Mouse (Mus musculus) hindbrain, embryonic 15.5 days (tissue): ENCODE measurements at regions not wholly inside any gene's neighbourhood (a gene's known extent, or its start where the extent isn't known, plus 50 kb on each side); places are given as distances from the start of the nearest gene placed in this dataset.

Experiments
- ATAC-seq: fragments of 200-750 bp; cut with Nextera tagmentation; 2 replicates; pipeline ENCODE4 v1.8.0; 2017; ENCODE audit warnings: low read depth, moderate number of reproducible peaks, moderate TSS enrichment; ENCODE audit not compliant: low FRiP score
- H3K27ac ChIP-seq: fragments of 300-500 bp; sonication (generic); replicated peaks from 2 replicates; pipeline ENCODE4 v1.5.1; 2015; ENCODE audit warnings: mild to moderate bottlenecking, inconsistent platforms
- H3K27me3 ChIP-seq: fragments of 300-500 bp; sonication (generic); 2 replicates; pipeline ENCODE4 v1.6.1; 2015; ENCODE audit warnings: control low read depth, inconsistent platforms
- H3K36me3 ChIP-seq: fragments of 300-500 bp; sonication (generic); 2 replicates; pipeline ENCODE4 v1.6.1; 2015; ENCODE audit warnings: control low read depth, inconsistent platforms
- H3K4me1 ChIP-seq: fragments of 300-500 bp; sonication (generic); replicated peaks from 2 replicates; pipeline ENCODE4 v1.6.1; 2015; ENCODE audit warnings: control low read depth, inconsistent platforms
- H3K4me2 ChIP-seq: fragments of 300-500 bp; sonication (generic); 2 replicates; pipeline ENCODE4 v1.6.1; 2015; ENCODE audit warnings: moderate library complexity, mild to moderate bottlenecking, inconsistent platforms
- H3K4me3 ChIP-seq: fragments of 300-500 bp; sonication (generic); 2 replicates; pipeline ENCODE4 v1.5.1; 2015; ENCODE audit warnings: mild to moderate bottlenecking, inconsistent platforms
- H3K9ac ChIP-seq: fragments of 300-500 bp; sonication (generic); 2 replicates; pipeline ENCODE4 v1.6.1; 2015; ENCODE audit warnings: inconsistent platforms
- H3K9me3 ChIP-seq: fragments of 300-500 bp; sonication (generic); 2 replicates; pipeline ENCODE4 v1.6.1; 2016; ENCODE audit warnings: control low read depth, inconsistent platforms
- WGBS: fragments of 180-500 bp; shearing (Covaris S2); methylation state at CpG from one replicate; pipeline ENCODE4 v1.1.7; 2015; 5-methylcytosine and 5-hydroxymethylcytosine counted together

DNA sequence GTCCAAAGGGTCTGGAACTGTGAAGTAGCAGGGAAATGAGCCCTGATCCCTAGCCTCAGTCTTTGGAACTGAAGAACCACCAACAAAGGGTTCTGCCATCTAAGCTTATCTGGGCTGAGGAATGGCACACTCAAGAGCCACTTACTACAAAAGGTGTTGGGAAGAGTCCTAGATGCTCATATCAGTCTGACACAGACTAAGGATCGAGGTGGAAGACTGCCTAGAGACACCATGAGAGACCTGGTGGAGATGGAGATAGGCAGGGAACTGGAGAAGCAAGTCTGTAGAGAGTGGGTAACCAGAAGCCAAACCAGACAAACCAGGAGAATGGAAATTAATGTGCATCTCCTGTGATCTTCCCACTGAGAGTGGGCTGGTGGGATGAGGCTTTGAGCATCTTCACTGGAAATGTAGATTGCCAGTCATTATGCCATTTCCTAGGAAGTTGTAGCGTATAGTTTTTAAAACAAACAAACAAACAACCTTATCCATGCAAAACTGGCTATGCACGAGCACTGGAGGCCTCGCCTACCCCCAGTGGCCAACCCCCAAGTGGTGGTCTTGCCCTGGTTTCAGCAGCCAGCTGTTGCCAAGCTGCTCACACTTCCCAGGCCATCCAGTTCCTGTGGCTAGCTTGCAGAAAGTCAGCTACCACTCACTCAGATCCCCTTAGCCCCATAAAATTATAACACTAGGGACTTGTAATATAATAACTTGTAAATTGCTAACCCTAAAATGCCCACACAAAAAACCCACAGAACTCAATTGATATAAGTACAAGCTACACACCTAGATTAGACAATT is 136.2 kb upstream of the Meis1 start:
- no peaks in the 10 kb centered on the region for H3K36me3 ChIP-seq
- H3K27ac ChIP-seq = no peak overlapping the region
- no peaks in the 10 kb centered on the region for H3K9me3 ChIP-seq
- H3K4me1 ChIP-seq = peaks cover 6% of the 10 kb centered on the region; the same call in 1 of the 2 replicates
- WGBS = 89% methylated on average over 4 of the region's 4 CpGs
- H3K4me2 ChIP-seq = no peak overlapping the region
- H3K4me3 ChIP-seq = no peak overlapping the region
- no peaks in the 10 kb centered on the region for H3K27me3 ChIP-seq
- no peak for ATAC-seq
- H3K9ac ChIP-seq = no peak overlapping the region

DNA sequence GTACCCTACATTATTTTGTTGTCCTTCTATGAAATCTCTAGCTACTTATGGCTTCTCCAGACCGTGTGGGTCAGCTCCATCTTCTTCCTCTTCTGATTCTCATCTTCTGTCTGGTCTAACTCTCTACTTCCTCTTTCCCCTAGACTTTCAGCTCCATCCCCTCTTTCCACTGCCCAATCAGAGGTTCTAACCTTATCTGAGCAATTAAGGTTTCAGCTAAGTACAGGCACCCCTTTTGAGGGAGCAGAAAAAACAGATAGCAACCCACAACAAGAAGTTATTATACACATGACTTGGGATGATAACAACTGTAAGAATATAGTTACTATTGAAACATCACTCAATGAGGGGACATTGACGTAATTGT is 136.8 kb upstream of the Meis1 start:
- ATAC-seq = no peak
- Histone ChIP-seq H3K9me3 (no peaks in the 10 kb centered on the region), H3K27me3 (no peaks in the 10 kb centered on the region), H3K27ac (no peak overlapping the region), H3K4me3 (no peak overlapping the region), H3K4me2 (no peak overlapping the region), H3K9ac (no peak overlapping the region), H3K36me3 (no peaks in the 10 kb centered on the region), H3K4me1 (peaks cover 9% of the 10 kb centered on the region; the same call in 1 of the 2 replicates)
- WGBS = 93% methylated on average over 2 of the region's 2 CpGs

DNA sequence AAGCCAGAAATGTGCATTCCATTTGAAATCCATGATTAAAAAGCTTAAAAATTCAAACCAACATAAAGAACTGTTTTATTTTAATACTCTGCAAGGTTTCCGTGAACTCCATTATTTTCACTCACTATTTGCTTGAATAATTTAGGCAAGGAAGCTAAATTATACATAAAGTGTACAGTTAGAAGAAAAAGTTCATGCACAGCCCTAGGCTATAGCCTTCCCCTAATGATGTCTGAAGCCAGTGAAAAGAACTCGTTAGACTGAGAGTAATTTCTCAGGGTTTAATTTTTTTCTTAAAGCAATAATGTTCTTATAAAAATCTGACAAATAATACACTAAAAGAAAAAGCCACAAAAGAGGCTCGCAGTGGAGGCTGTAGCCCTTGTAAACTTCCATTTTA is 141.4 kb upstream of the Meis1 start:
- peaks cover 9% of the 10 kb centered on the region; the same call in 1 of the 2 replicates for H3K4me1 ChIP-seq
- no peaks in the 10 kb centered on the region for H3K36me3 ChIP-seq
- H3K9me3 ChIP-seq = no peaks in the 10 kb centered on the region
- WGBS = 38% methylated on average over 3 of the region's 3 CpGs
- H3K4me3 ChIP-seq = no peak overlapping the region
- H3K27me3 ChIP-seq = no peaks in the 10 kb centered on the region
- no peak overlapping the region for H3K9ac ChIP-seq
- no peak for ATAC-seq
- no peak overlapping the region for H3K27ac ChIP-seq
- no peak overlapping the region for H3K4me2 ChIP-seq

DNA sequence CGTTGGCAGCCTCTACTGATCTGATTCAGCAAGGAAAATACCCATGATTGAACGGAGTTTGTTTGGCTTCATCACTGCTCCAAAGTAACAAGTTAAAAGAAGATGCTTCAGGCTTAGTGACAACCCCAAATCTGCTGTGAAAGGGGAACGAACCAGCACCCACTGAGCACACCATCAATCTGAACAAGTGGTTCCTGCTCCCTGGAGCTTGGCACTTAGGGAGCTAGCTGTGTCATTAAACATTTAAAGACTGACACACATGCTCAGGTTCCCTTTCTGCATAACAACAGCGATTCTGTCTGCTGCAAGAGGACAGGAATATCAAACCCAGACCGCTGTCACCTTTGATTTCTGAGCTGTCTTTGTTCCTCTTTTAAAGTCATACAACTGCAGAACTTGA is 141.9 kb upstream of the Meis1 start:
- ATAC-seq = no peak
- 23% methylated on average over 5 of the region's 5 CpGs for WGBS
- H3K9ac ChIP-seq = no peak overlapping the region
- no peak overlapping the region for H3K4me3 ChIP-seq
- H3K27ac ChIP-seq = no peak overlapping the region
- no peaks in the 10 kb centered on the region for H3K36me3 ChIP-seq
- no peaks in the 10 kb centered on the region for H3K9me3 ChIP-seq
- H3K27me3 ChIP-seq = no peaks in the 10 kb centered on the region
- H3K4me1 ChIP-seq = peaks cover 9% of the 10 kb centered on the region; the same call in 1 of the 2 replicates
- no peak overlapping the region for H3K4me2 ChIP-seq

DNA sequence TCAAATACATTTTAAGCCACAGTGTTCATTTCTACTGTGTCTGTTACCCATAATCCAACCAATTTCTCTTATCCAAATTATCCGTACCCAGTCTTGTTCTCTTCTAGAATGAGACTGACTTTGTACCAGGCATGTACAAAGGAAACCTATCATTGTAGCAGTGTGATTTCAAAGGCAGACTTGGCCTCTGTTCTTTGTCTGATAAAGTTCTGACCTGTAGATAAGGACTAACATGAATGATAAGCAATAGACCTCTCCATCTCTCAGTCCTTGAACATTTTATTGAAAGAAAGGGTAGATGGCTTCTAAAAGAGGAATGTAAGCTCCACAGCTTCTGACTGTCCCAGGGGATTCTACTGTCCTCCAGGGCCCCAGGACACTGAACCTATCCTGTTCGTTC is 152.2 kb upstream of the Meis1 start:
- H3K36me3 ChIP-seq = no peaks in the 10 kb centered on the region
- no peaks in the 10 kb centered on the region for H3K27me3 ChIP-seq
- no peak for ATAC-seq
- no peak overlapping the region for H3K9ac ChIP-seq
- no peaks in the 10 kb centered on the region for H3K9me3 ChIP-seq
- H3K4me3 ChIP-seq = no peak overlapping the region
- no peak overlapping the region for H3K27ac ChIP-seq
- WGBS = 87% methylated on average over 2 of the region's 2 CpGs
- H3K4me1 ChIP-seq = no peaks in the 10 kb centered on the region
- H3K4me2 ChIP-seq = no peak overlapping the region

DNA sequence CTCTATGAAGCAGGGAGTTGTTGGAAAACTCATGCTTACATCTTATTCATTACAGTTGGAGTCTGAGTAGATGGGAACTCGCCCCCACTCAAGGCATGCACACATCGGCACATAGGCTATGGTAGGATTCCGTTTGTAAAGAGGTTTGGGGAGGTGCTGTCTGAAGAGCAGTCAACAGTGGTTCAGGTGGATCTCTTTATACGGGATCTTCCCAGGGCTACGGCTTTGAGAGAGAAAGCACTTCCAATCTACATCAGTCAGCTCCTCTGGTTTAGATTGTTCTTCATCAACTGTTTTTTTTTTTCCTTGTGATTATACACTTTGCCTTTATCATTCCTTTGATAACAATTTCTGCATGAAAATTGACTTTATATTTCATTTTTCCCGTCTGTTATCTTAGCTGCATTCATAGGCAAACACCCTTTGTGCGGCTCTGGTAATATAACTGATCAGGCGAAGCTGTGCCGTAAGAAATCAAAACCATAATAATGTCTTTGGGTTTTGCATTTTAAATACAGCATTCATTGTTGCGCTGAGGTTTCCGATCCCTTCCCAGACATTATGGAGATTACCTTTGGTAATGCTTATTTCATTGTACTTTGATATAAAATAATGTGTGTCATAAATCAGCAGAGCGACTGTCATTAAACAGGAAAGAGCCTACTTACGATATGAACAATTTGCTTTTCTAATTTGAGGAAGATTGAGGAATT is 155.7 kb upstream of the Meis1 start:
- WGBS = 62% methylated on average over 13 of the region's 13 CpGs
- no peak overlapping the region for H3K27ac ChIP-seq
- 0 out of 2 replicates have a peak overlapping the region, but pooled peaks have one; percentile 16 for H3K4me2 ChIP-seq
- no peak overlapping the region for H3K4me3 ChIP-seq
- H3K4me1 ChIP-seq = no peaks in the 10 kb centered on the region
- H3K27me3 ChIP-seq = no peaks in the 10 kb centered on the region
- H3K36me3 ChIP-seq = no peaks in the 10 kb centered on the region
- ATAC-seq = no peak
- H3K9me3 ChIP-seq = no peaks in the 10 kb centered on the region
- H3K9ac ChIP-seq = no peak overlapping the region

DNA sequence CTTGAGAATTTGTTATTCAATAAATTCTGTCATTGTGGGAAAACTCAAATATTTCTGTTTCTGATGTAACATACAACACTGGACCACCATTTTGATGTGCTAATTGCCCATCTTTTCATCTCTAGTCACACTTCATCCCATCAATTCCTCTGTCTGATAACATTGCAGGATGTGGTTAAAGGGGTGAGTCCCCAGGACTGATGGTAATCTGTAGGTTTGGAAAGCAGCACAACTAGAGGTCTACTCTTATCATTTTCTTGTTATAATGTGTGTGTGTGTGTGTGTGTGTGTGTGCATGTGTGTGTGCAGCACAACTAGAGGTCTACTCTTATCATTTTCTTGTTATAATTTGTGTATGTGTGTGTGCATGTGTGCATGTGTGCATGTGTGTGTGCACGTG is 160.5 kb upstream of the Meis1 start:
- Histone ChIP-seq H3K27me3 (no peaks in the 10 kb centered on the region), H3K4me2 (no peak overlapping the region), H3K4me1 (no peaks in the 10 kb centered on the region), H3K9me3 (no peaks in the 10 kb centered on the region), H3K27ac (no peak overlapping the region), H3K4me3 (no peak overlapping the region), H3K9ac (no peak overlapping the region), H3K36me3 (no peaks in the 10 kb centered on the region)
- 93% methylated on average over 1 of the region's 1 CpGs for WGBS
- no peak for ATAC-seq

DNA sequence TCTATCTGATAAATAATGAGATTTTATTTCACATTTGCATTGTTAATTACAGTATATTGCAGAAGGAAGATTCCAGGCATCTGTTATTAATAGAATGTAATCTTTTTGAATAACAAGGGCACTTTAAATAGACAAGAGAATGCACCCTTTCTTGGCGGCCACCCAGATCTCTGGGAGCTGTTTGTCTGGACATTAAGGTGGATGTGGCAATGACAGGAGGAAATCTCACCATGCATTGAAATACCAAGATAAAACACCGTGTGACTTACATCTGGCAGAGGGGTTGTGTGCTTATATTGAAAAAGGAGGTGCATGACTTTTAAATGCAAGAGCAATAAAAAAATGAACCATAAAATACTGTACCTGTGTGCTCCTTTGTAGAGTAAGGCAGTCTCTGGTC is 171.0 kb upstream of the Meis1 start:
- no peaks in the 10 kb centered on the region for H3K9me3 ChIP-seq
- no peak overlapping the region for H3K9ac ChIP-seq
- WGBS = 69% methylated on average over 2 of the region's 2 CpGs
- H3K4me1 ChIP-seq = no peaks in the 10 kb centered on the region
- H3K4me2 ChIP-seq = no peak overlapping the region
- no peak for ATAC-seq
- H3K27ac ChIP-seq = no peak overlapping the region
- no peaks in the 10 kb centered on the region for H3K27me3 ChIP-seq
- no peaks in the 10 kb centered on the region for H3K36me3 ChIP-seq
- H3K4me3 ChIP-seq = no peak overlapping the region

DNA sequence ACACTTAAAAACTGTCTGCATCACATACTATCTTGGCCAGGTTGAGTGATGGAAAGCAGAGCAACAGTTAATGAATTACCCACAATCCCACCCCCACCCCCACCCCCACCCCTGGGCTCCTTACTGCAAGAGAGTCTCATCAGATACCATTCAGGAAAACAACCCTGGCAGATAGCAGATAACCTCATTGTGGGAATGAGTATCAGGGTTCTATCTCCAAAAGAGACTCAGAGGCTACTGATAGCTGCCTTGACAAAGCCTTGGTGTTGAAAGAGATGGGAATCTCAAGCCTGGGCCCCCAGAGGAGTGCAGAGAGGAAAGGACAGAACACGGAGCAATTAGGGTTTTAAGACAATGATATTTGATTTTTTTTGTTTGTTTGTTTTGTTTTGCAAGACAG is 175.7 kb upstream of the Meis1 start:
- H3K27me3 ChIP-seq = no peaks in the 10 kb centered on the region
- no peak overlapping the region for H3K4me3 ChIP-seq
- no peaks in the 10 kb centered on the region for H3K36me3 ChIP-seq
- ATAC-seq = no peak
- WGBS = 52% methylated on average over 1 of the region's 1 CpGs
- no peaks in the 10 kb centered on the region for H3K4me1 ChIP-seq
- H3K9ac ChIP-seq = no peak overlapping the region
- H3K27ac ChIP-seq = no peak overlapping the region
- no peak overlapping the region for H3K4me2 ChIP-seq
- no peaks in the 10 kb centered on the region for H3K9me3 ChIP-seq

DNA sequence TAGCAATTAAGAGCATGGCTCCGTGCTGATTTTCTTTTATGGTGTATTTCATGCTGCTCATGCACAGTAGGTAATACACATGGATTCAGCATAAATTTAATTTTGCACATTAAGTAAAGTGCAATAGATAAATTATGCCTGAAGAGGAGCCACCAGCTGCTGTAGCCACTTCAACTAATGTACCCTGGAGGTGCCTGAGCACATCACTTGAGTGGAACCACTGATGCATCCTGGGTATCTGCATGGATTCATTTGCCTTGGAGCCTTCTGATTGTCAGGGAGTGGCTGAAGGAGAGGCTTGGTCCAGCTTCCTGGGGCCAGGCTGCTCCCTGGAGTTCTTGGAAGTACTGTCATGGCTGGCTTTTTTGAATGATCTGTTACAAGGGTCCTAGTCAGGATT is 179.0 kb upstream of the Meis1 start:
- no peaks in the 10 kb centered on the region for H3K4me1 ChIP-seq
- H3K9ac ChIP-seq = no peak overlapping the region
- no peak overlapping the region for H3K4me2 ChIP-seq
- WGBS = 62% methylated on average over 1 of the region's 1 CpGs
- no peaks in the 10 kb centered on the region for H3K36me3 ChIP-seq
- ATAC-seq = no peak
- H3K4me3 ChIP-seq = no peak overlapping the region
- no peaks in the 10 kb centered on the region for H3K9me3 ChIP-seq
- no peak overlapping the region for H3K27ac ChIP-seq
- H3K27me3 ChIP-seq = no peaks in the 10 kb centered on the region

DNA sequence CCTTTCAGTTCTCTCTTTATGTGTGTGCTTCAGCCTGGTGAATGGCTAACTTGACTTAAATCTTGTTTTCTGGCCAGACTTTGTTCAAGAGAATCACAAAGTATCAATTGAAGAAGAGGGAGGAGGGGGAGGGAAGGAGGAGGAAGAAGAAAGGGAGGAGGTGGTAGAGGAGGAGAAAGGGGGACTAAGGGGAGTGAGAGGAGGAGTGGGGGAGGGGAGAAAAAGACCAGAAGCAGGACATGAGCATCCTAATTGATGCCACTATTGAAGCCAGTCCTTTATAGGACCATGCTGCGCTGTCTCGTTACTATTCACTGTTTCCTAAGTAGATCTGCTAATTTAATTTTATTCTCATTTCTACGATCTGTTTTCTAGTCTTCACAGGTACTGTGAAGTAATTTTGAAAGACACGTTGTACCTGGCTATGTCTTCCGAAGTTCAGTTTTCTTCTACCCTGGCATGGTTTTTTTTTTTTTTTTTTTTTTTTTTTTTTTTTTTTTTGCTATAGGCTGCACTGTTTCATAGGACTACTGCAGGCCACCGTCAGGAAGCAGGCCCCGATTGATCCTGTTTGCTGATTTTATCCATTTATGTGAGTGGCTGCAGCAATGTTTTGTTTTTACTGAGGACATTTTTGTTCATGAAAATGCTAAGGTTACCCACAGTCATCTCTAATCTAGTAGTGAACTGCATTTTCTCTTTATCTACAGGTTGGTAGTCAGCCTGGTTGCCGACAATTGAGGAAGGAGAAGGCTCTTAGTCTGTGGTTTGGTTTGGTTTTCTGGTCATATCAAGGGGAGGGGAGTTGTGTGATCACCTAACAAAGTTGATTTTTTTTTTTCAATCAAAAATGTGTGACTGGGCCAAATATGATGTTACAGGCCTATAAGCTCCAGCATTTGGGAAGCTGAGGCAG is 184.1 kb upstream of the Meis1 start:
- no peak overlapping the region for H3K4me3 ChIP-seq
- WGBS = 42% methylated on average over 8 of the region's 8 CpGs
- no peak overlapping the region for H3K4me2 ChIP-seq
- peaks cover 11% of the 10 kb centered on the region for H3K4me1 ChIP-seq
- no peaks in the 10 kb centered on the region for H3K27me3 ChIP-seq
- H3K27ac ChIP-seq = peak overlapping the region; percentile 38; the same call in 1 of the 2 replicates
- no peak overlapping the region for H3K9ac ChIP-seq
- no peaks in the 10 kb centered on the region for H3K36me3 ChIP-seq
- H3K9me3 ChIP-seq = no peaks in the 10 kb centered on the region
- ATAC-seq = no peak

DNA sequence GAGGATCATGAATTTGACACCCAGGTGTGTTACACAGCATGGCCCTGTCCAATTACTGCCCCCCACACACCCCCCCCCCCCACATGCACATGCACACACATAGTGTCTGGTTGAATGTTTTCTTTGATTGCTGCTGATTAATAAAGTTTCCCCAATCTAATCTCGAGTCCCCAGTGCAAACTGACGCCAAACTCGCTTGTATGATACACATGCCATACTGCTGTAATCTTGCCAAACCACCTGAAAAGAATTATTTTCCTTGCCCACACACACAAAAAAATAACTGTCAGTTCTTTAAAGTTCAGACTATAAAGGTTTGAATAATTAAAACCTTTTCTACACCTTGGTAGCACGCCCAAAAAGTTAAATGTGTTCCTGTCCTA is 184.7 kb upstream of the Meis1 start:
- no peak overlapping the region for H3K27ac ChIP-seq
- no peak overlapping the region for H3K4me3 ChIP-seq
- H3K27me3 ChIP-seq = no peaks in the 10 kb centered on the region
- ATAC-seq = no peak
- peaks cover 11% of the 10 kb centered on the region for H3K4me1 ChIP-seq
- H3K4me2 ChIP-seq = no peak overlapping the region
- H3K9me3 ChIP-seq = no peaks in the 10 kb centered on the region
- WGBS = 62% methylated on average over 4 of the region's 4 CpGs
- no peak overlapping the region for H3K9ac ChIP-seq
- no peaks in the 10 kb centered on the region for H3K36me3 ChIP-seq
